Mouse (Mus musculus) left cerebral cortex, adult 11 months (tissue): ENCODE measurements at regions not wholly inside any gene's neighbourhood (a gene's known extent, or its start where the extent isn't known, plus 50 kb on each side); places are given as distances from the start of the nearest gene placed in this dataset.
"Not testable (repeated sequence)": the region's sequence is repeated elsewhere in the genome, so short reads cannot be mapped to it uniquely, and the experiment has no call there.

Experiments used
- DNase-seq: peaks from one replicate; pipeline ENCODE4 v3.0.0; 2022; ENCODE audit warnings: low spot score

GRCm38 (mm10) chr16:31553361-31554146, 109.7 kb upstream of the Dlg1 start:
- DNase-seq, result no peak

GRCm38 (mm10) chr16:31560426-31560825, 102.8 kb upstream of the Dlg1 start:
- no peak for DNase-seq

GRCm38 (mm10) chr16:31564926-31565325, 98.3 kb upstream of the Dlg1 start:
- DNase-seq, result no peak

GRCm38 (mm10) chr16:31568316-31568715, 94.9 kb upstream of the Dlg1 start:
- DNase-seq, result no peak

GRCm38 (mm10) chr16:31569871-31570270, 93.4 kb upstream of the Dlg1 start:
- DNase-seq, result no peak

GRCm38 (mm10) chr16:31570311-31571139, 92.7 kb upstream of the Dlg1 start:
- DNase-seq, result no peak

- not testable (repeated sequence) for DNase-seq
Measured at GRCm38 (mm10) chr16:31573833-31574232, 89.4 kb upstream of the Dlg1 start.

- DNase-seq, result not testable (repeated sequence)
Measured at GRCm38 (mm10) chr16:31575646-31576045, 87.6 kb upstream of the Dlg1 start.

GRCm38 (mm10) chr16:31576422-31576821, 86.8 kb upstream of the Dlg1 start:
- no peak for DNase-seq

GRCm38 (mm10) chr16:31577347-31577746, 85.9 kb upstream of the Dlg1 start:
- no peak for DNase-seq

GRCm38 (mm10) chr16:31579318-31579717, 83.9 kb upstream of the Dlg1 start:
- DNase-seq, result no peak

- DNase-seq, result no peak
Measured at GRCm38 (mm10) chr16:31580779-31581178, 82.5 kb upstream of the Dlg1 start.

GRCm38 (mm10) chr16:31582885-31583284, 80.4 kb upstream of the Dlg1 start:
- no peak for DNase-seq

- no peak for DNase-seq
Measured at GRCm38 (mm10) chr16:31583627-31584026, 79.6 kb upstream of the Dlg1 start.

- no peak for DNase-seq
Measured at GRCm38 (mm10) chr16:31584216-31584823, 78.9 kb upstream of the Dlg1 start.

- DNase-seq, result no peak
Measured at GRCm38 (mm10) chr16:31587036-31587435, 76.2 kb upstream of the Dlg1 start.

- no peak for DNase-seq
Measured at GRCm38 (mm10) chr16:31589576-31589975, 73.7 kb upstream of the Dlg1 start.

GRCm38 (mm10) chr16:31591565-31591964, 71.7 kb upstream of the Dlg1 start:
- no peak for DNase-seq

- peak; percentile 63 for DNase-seq
Measured at GRCm38 (mm10) chr16:31592014-31592871, 71.0 kb upstream of the Dlg1 start.

GRCm38 (mm10) chr16:31592973-31593683, 70.1 kb upstream of the Dlg1 start:
- DNase-seq, result peak; percentile 69

- DNase-seq, result no peak
Measured at GRCm38 (mm10) chr16:31597965-31598364, 65.3 kb upstream of the Dlg1 start.
